Mouse (Mus musculus) CD8-positive naive resting alpha-beta T cell, adult 2 months (primary cell): ENCODE measurements around the gene Dnah17.

Source experiments
- DNase-seq, 2 experiments: peaks; one replicate each; pipeline ENCODE4 v3.0.0; 2022; ENCODE audit warnings: low read depth in 2 of 2, low spot score in 2 of 2

Dnah17 gene

DNA sequence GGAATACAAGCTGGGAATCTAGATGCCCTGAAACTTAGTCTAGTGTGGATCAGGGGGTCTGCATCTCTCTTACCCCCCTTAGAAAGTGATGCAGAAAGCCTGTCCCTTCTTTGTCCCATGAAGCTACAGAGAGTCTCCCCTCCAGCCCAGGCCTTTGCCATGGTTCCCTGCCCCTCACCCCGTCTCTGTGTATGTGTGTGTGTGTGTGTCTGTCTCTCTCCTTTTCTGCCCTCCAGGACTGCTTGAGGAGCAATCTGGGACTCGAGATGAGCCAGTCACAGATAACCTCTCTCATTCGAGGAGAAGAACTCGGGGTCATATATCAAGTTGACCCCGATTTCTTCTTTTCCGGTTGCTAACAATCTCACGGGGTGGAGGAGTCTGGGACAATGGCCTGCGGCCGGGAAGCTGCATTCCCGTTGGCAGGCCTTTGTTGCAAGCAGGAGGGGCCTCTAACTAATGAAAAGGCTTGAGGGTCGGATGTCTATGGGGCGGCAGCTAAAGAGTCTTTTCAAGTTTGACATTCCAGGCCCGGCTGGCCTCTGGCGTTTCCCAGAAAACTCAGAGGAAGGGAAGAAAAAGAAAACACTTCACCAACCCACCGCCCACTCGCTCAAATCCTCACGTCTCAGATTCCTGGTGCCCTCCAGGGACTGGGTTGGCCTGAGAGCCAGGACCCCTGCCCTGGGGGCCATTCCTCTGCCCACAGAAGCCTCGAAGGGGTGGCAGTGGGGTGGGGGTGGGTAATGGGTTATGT is 155.0 kb downstream of the Dnah17 start:
- no peak for DNase-seq

- no peak for DNase-seq
Measured at GRCm38 (mm10) chr11:117974327-117975125, 155.9 kb downstream of the Dnah17 start.

GRCm38 (mm10) chr11:117973569-117973968 is 156.9 kb downstream of the Dnah17 start:
- no peak for DNase-seq

DNA sequence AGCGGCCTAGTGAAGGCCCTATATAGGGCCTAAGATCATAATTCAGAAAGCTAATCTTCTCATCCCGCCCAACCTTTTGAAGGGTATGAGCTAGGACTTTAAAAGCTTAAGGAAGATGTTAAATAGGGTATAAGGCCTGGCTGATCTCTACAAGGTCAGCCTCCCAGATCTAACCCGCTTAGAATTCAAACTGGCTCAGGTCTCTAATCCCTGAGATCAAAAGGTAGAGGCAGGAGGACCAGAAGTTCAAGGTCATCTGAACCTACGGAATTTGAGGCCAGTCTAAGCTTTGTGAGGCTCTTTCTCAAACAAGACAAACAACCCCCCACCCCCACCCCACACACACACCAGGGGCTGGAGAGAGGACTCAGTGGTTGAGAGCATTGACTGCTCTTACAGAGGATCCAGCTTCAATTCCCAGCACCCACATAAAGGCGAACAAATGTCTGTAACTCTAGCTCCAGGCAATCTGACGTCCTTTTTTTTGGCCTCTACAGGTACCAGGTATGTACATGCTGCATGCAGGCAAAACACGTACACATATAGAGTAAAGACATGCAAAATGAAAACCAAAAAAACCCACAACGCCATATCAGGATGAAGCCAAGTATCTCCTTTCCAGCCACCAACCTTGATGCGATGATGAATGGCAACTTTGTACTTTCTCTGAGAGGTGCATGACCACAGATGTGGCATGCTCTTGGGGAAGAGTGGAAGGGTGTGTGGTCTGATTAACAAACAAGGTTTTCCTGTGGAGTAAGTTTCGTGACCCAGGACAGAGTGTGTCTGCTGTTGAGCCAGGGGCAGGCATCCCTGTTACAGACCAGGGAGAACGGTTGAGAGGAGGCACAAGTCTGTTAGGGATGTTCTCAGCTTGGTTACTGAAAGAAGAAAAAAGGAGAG is 157.5 kb downstream of the Dnah17 start:
- DNase-seq: no peak
